Mouse (Mus musculus) liver, embryonic 14.5 days (tissue): ENCODE measurements around the gene Lrriq4. TPM values are rescaled to one million over a fixed set of nuclear protein-coding genes. Genes with fewer than 3 reads are reported as not detected.

Experiments
- ATAC-seq: fragments of 200-750 bp; cut with Nextera tagmentation; 2 replicates; pipeline ENCODE4 v1.8.0; 2017; ENCODE audit warnings: moderate number of reproducible peaks, mild to moderate bottlenecking, moderate library complexity; ENCODE audit not compliant: insufficient read depth
- DNase-seq, 3 experiments: peaks; one replicate each; pipeline ENCODE4 v3.0.0-alpha.2; 2012 to 2013; ENCODE audit warnings: low read depth in 3 of 3, low spot score in 3 of 3
- H3K27ac ChIP-seq: fragments of 300-500 bp; sonication (generic); 2 replicates; pipeline ENCODE4 v1.5.1; 2014; ENCODE audit warnings: moderate library complexity, mild to moderate bottlenecking, control low read depth, inconsistent platforms
- H3K27me3 ChIP-seq: fragments of 300-500 bp; sonication (generic); 2 replicates; pipeline ENCODE4 v1.6.1; 2014; ENCODE audit warnings: mild to moderate bottlenecking, low read length, moderate library complexity; ENCODE audit not compliant: control insufficient read depth, insufficient read depth
- H3K36me3 ChIP-seq: fragments of 300-500 bp; sonication (generic); replicated peaks from 2 replicates; pipeline ENCODE4 v1.6.1; 2014; ENCODE audit warnings: low read depth; ENCODE audit not compliant: control insufficient read depth, insufficient read depth
- H3K4me1 ChIP-seq, 2 experiments: fragments of 200-500 bp in 1 of 2; fragments of 300-500 bp in 1 of 2; sonication (generic) in 1 of 2; replicated peaks; 2 replicates each; pipeline ENCODE4 v1.6.1; 2012 to 2014; ENCODE audit warnings: antibody characterized with exemption in 1 of 2, inconsistent platforms in 1 of 2, low read length in 1 of 2; ENCODE audit not compliant: control insufficient read depth in 2 of 2, insufficient read depth in 2 of 2
- H3K4me2 ChIP-seq: fragments of 300-500 bp; sonication (generic); 2 replicates; pipeline ENCODE4 v1.6.1; 2014; ENCODE audit warnings: low read depth, mild to moderate bottlenecking, control low read depth, moderate library complexity
- H3K4me3 ChIP-seq, 2 experiments: fragments of 200-500 bp in 1 of 2; fragments of 300-500 bp in 1 of 2; sonication (generic) in 1 of 2; 2 replicates each; pipeline ENCODE4 v1.5.1; 2012 to 2014; ENCODE audit warnings: low read depth in 2 of 2, low read length in 2 of 2, mild to moderate bottlenecking in 2 of 2, control low read depth in 1 of 2, inconsistent platforms in 1 of 2, moderate library complexity in 1 of 2; ENCODE audit not compliant: insufficient read depth in 1 of 2
- H3K9ac ChIP-seq: fragments of 300-500 bp; sonication (generic); replicated peaks from 2 replicates; pipeline ENCODE4 v1.6.1; 2014; ENCODE audit warnings: mild to moderate bottlenecking, control low read depth, moderate library complexity
- H3K9me3 ChIP-seq: fragments of 300-500 bp; sonication (generic); 2 replicates; pipeline ENCODE4 v1.6.1; 2016; ENCODE audit warnings: low read length, mixed read lengths; ENCODE audit not compliant: control insufficient read depth
- CTCF ChIP-seq: IDR thresholded peaks from 2 replicates; pipeline ENCODE4 v1.5.1; 2016; ENCODE audit warnings: antibody characterized with exemption, low read depth, control low read depth
- EP300 ChIP-seq: IDR thresholded peaks from 2 replicates; pipeline ENCODE4 v1.6.1; 2016; ENCODE audit warnings: antibody characterized with exemption, low read depth
- WGBS: fragments of 180-500 bp; shearing (Covaris S2); extraction: QIAGEN DNeasy Blood & Tissue Kit; methylation state at CpG from one replicate; pipeline ENCODE4 v1.1.7; 2014; ENCODE audit not compliant: insufficient replicate concordance; 5-methylcytosine and 5-hydroxymethylcytosine counted together
- polyA plus RNA-seq, 2 experiments: library from polyadenylated mRNA; depleted of rRNA in 1 of 2; stranded (reverse) in 1 of 2; unstranded in 1 of 2; fragments of >200 nt; fragmentation: Nextera tagmentation in 1 of 2; extraction: Ambion mirVana in 1 of 2; gene quantifications; 2 replicates each; pipeline versions ENCODE4 v1.2.1 to v1.2.3; 2012 to 2014

Lrriq4 gene
- polyA plus RNA-seq, 2 experiments: not detected

GRCm38 (mm10) chr3:30603256-30603655, 41.1 kb upstream of the Lrriq4 start:
- H3K36me3 ChIP-seq: peaks cover 18% of the 10 kb centered on the region
- WGBS: 53% methylated on average over 10 of the region's 10 CpGs
- H3K4me2 ChIP-seq: peak overlapping the region; percentile 93
- peak overlapping the region; percentile 81 for H3K27ac ChIP-seq
- no peak for ATAC-seq
- H3K4me1 ChIP-seq: peaks cover 4 to 9% of the 10 kb centered on the region in 2 experiments
- DNase-seq: no peak
- H3K9me3 ChIP-seq: no peaks in the 10 kb centered on the region
- peak overlapping the region; percentile 62 for H3K9ac ChIP-seq
- H3K4me3 ChIP-seq: peak overlapping the region; percentile 69 to 81
- TF ChIP-seq EP300 (no peak), CTCF (no peak)
- peaks cover 3% of the 10 kb centered on the region; the same call in 1 of the 2 replicates for H3K27me3 ChIP-seq

GRCm38 (mm10) chr3:30608999-30609398, 35.3 kb upstream of the Lrriq4 start:
- H3K4me3 ChIP-seq: no peak overlapping the region
- H3K9ac ChIP-seq: no peak overlapping the region
- peaks cover 54% of the 10 kb centered on the region for H3K36me3 ChIP-seq
- H3K27me3 ChIP-seq: no peaks in the 10 kb centered on the region
- no peak for DNase-seq
- no peak overlapping the region for H3K4me2 ChIP-seq
- TF ChIP-seq CTCF (no peak), EP300 (no peak)
- no peaks in the 10 kb centered on the region for H3K9me3 ChIP-seq
- no peak overlapping the region for H3K27ac ChIP-seq
- no peaks in the 10 kb centered on the region for H3K4me1 ChIP-seq
- ATAC-seq: no peak
- WGBS: 76% methylated on average over 3 of the region's 3 CpGs

DNA sequence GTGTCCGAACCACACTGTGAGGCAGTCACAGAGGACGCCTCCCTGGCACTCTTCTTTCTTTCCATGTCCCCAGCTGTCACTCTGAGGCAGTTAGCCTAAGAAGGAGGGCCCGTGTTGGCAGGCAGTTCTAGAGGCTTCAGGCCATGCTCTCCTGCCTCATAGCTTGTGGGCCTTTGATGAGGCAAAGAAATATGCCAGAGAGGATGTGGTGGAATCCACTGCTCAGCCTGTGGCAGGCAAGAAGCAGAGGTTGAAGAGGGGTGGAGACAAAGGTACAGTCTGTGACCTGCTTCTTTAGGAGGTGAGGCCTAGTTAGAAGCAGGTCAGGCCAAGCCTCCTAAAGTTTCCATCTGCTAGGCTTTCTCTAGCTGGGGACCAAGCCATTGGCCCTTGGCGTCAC, 33.4 kb upstream of the Lrriq4 start:
- no peak for ATAC-seq
- H3K36me3 ChIP-seq: peaks cover 64% of the 10 kb centered on the region
- TF ChIP-seq EP300 (no peak), CTCF (no peak)

DNA sequence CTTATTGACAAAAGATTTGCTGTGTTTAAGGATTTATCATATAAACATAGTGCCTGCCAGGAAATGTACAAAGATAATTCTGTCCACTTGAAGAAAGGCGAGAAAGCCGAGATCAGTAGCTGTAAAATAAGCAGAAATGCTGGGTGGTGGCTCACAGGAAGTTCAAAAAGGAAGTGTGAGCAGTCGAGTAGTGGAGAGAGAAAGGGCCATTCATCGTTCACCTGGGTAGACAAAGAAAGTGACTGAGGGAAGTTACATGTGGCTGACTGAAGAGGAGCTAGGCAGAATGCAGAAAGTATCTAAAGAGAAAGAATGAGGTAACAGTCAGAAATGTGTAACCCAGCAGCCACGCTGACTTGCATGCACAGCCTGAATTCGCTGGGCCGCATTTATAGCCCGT, 24.2 kb upstream of the Lrriq4 start:
- H3K4me2 ChIP-seq: no peak overlapping the region
- TF ChIP-seq EP300 (no peak), CTCF (no peak)
- no peak overlapping the region for H3K27ac ChIP-seq
- ATAC-seq (no peak), DNase-seq (no peak)
- no peak overlapping the region for H3K4me3 ChIP-seq
- H3K36me3 ChIP-seq: peaks cover 18% of the 10 kb centered on the region
- no peaks in the 10 kb centered on the region for H3K9me3 ChIP-seq
- 50% methylated on average over 8 of the region's 8 CpGs for WGBS
- H3K27me3 ChIP-seq: no peaks in the 10 kb centered on the region
- no peak overlapping the region for H3K9ac ChIP-seq
- H3K4me1 ChIP-seq: no peaks in the 10 kb centered on the region

More for the DNA sequence above, 33.4 kb upstream of the Lrriq4 start:
- no peak overlapping the region for H3K27ac ChIP-seq
- no peaks in the 10 kb centered on the region for H3K27me3 ChIP-seq
- H3K4me1 ChIP-seq: no peaks in the 10 kb centered on the region
- H3K9me3 ChIP-seq: no peaks in the 10 kb centered on the region
- DNase-seq: no peak
- no peak overlapping the region for H3K4me3 ChIP-seq
- no peak overlapping the region for H3K4me2 ChIP-seq
- no peak overlapping the region for H3K9ac ChIP-seq
- WGBS: 73% methylated on average over 4 of the region's 4 CpGs

DNA sequence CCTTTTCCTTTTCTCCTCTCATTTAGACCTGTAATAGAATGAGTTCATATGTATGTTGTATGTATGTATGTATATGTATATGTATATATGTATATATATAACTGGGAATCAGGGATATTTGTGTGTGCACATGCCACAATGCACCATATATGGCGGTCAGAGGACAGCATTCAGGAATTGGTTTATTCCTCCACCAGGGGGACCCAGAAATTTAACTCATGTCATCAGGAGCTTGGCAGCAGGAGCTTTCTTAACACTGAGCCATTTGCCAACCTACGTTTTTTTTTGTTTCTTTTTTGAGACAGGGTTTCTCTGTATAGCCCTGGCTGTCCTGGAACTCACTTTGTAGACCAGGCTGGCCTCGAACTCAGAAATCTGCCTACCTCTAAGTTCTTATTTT, 10.6 kb upstream of the Lrriq4 start:
- ATAC-seq: no peak
- no peaks in the 10 kb centered on the region for H3K36me3 ChIP-seq
- TF ChIP-seq EP300 (no peak), CTCF (peak; percentile 20; the same call in 1 of the 2 replicates)
- no peak overlapping the region for H3K4me3 ChIP-seq
- no peaks in the 10 kb centered on the region for H3K27me3 ChIP-seq
- H3K9me3 ChIP-seq: no peaks in the 10 kb centered on the region
- H3K27ac ChIP-seq: no peak overlapping the region
- no peak overlapping the region for H3K9ac ChIP-seq
- no peak for DNase-seq
- no peaks in the 10 kb centered on the region for H3K4me1 ChIP-seq
- 43% methylated on average over 3 of the region's 3 CpGs for WGBS
- H3K4me2 ChIP-seq: no peak overlapping the region
